Mouse (Mus musculus): ENCODE results near the gene Rapgef3.

Rapgef3 gene

DNA sequence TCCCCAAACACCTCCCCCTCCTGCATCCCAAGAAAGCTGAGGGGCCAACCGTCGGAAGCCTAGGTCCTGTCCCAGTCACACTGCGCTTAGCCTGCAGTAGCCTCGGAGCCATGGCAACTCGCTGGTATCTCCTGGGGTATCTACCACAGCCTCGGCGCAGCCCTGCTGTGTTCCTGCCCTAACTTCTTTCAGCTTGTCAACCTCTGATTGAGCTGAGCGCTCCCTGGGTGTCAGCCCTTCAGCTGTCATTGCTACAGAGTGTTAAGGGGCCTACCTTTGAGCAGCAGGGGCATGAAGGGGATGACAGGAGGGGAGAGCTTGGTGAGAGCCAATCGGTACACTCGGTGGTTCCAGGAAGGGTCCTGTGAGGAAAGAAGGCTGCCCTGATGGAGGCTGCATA is 19.5 kb downstream of the Rapgef3 start:
- DNase-seq (ENCODE audit: low read depth in 2 of 2, low spot score in 2 of 2): no peak

DNA sequence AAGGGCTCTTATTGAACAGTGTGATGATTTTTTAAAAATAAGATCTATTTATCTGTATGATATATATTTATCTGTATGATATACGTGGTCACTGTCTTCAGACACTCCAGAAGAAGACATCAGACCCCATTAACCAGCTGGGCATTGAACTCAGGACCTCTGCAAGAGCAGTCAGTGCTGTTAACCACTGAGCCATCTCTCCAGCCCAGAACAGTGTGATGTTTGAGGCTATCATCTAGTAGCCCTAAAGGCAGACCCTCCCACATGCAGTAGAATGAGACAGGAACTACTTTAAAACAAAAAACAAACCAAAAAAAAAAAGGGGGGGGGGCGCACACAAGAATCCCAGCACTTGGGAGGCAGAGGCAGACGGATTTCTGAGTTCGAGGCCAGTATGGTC is 20.3 kb downstream of the Rapgef3 start:
- DNase-seq (ENCODE audit: low read depth in 2 of 2, low spot score in 2 of 2): no peak

DNA sequence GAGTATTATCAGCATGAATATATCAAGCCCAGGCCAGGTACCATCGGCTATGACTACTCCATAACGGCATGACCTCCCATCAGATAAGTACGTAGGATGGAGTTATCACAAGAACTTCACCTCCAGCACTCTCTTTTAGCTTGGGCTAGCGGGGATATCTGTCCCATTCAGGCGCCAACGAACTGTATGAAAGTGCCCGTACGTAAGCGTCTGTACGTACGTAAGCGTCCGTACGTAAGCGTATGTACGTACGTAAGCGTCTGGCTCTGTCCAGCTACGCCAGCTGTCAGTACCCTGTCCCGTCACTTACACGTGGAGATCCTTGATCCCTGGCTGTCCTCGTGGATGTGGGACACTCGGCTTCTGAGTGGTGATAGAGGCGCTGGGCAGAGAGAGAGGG is 21.0 kb downstream of the Rapgef3 start:
- no peak for DNase-seq (ENCODE audit: low read depth in 2 of 2, low spot score in 2 of 2)

DNA sequence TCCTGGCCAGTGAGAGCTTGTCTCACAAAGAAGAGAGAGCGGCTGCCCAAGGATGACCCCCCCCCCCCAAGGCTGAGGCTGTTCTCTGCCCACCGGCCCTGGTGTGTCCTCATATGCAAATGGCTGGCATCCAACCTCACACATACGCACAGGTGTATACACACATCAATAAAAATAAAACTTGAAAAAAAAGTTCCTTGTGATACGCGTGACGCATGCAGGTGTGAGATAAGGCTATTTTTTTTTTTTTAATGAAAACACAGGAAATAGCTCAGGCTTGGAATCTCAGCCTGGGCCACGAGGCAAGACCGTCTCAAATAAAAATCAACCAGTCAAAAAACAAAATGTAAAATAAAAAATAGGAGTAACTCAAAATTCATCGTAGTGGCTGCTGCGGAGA is 21.5 kb downstream of the Rapgef3 start:
- no peak for DNase-seq (ENCODE audit: low read depth in 2 of 2, low spot score in 2 of 2)

DNA sequence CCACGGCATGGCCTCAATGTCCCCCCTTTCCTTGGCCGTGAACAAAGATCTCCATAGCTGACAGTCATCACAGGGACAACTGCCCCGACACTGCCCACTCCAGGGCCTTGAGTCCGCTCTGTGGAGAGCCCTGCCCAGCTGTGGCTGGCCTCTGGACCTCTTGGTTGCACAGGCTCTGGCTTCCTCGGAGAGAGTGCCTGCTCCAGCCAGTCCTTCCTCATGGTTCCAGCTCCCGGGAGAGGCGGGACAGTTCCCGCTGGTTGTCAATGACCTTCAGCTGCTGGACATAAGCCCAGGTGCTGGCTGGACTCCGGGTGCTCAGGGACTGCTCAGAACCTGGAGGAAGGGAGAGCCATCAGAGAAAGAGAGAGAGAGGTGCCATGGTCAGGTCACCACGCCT is 22.4 kb downstream of the Rapgef3 start:
- no peak for DNase-seq (ENCODE audit: low read depth in 2 of 2, low spot score in 2 of 2)

DNA sequence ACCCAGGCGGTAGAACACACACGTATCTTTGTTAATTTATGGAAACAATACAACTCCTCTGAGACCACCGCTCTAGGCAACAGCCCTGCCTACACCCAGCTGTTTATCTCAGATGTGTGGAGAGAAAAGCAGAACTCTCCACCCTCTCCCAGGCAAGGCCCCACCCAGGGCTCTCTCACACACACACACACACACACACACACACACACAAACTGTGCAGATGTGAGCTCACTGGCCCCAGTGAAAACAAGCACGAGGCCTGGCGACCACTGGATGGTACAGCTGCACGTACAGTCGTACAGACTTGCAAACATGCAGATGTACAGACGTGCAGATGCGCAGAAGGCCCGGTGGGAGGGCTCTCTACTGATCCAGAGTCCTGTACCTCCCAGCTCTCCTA is 22.8 kb downstream of the Rapgef3 start:
- DNase-seq (ENCODE audit: low read depth in 2 of 2, low spot score in 2 of 2): no peak

DNA sequence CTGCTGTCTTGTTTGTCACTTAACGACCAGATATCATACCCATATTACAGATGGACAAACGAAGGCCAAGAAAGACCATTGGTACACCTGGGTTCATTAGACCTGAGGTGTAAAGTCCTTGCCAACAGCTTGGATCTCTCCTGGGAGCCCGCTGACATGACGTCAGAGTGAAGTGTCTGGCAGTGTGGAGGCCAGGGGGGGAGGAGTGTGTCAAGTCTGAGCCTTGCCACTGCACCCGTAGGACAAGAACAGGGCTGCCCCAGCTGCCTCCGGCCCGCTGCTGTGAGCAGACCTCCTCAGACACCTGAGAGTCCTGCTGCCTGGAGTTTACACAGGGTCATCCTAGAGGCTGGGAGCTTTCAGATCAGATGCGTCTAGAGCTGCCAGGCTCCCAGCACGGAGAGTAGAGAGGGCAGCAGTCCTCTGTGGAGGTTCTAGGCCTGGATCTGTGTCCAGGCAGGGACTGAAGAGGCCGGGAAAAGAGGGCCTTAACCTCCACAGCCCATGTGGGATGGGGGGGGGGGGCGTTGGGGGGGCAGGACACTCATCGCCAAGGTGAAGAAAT is 23.7 kb downstream of the Rapgef3 start:
- no peak for DNase-seq (ENCODE audit: low read depth in 2 of 2, low spot score in 2 of 2)

DNA sequence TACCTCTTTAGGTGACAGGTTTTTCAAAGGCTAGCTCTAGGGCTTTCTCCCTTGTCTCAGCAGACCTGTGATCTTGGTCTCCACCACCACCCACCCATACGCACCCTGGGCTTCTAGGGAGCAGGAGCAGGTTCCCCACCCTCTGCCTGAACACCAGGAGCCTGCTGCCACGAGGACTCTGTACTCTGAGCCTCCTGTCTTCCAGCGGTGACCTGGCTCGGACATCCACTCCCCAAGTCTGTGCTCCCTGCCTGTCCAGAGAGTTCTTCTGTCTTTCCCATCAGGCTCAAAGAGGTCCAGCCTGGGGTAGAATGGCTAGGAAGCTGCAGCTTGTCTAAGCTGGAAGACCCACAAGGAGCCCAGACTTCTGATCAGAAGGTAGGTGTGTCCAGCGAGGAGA is 24.6 kb downstream of the Rapgef3 start:
- no peak for DNase-seq (ENCODE audit: low read depth in 2 of 2, low spot score in 2 of 2)

DNA sequence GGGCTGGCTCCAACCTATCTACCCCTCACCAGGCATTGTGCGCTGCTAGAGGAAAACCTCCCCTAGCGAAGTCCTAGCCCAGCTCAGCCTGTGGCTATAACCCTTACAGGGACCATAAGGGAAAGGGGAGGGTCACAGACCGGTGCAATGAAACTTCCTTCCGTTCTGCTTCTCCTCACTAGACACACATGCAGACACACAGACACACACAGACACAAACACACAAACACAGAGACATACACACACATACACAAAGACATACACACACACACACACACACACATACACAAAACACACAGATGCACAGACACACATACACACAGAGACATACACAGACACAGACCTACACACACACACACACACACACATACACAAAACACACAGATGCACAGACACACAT is 25.2 kb downstream of the Rapgef3 start:
- DNase-seq (ENCODE audit: low read depth in 2 of 2, low spot score in 2 of 2): no peak

DNA sequence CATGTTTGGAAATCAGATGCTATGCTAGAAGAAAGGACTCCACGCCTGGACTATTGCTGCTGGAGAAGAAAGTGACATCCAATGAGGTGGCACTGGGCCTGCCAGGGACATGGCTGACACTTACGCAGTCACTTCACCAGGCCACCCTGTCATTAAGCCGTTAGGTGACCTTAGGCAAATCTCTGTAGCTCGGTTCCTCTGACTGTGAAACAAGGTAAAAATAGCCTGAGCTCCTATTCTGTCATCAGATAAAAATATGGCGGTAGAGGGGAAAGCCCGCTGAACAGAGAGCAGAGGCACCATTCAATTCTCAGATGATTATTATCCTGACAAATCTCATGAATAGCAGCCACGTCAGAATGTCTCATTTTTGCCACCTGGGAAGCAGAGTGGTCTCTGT is 25.7 kb downstream of the Rapgef3 start:
- no peak for DNase-seq (ENCODE audit: low read depth in 2 of 2, low spot score in 2 of 2)

DNA sequence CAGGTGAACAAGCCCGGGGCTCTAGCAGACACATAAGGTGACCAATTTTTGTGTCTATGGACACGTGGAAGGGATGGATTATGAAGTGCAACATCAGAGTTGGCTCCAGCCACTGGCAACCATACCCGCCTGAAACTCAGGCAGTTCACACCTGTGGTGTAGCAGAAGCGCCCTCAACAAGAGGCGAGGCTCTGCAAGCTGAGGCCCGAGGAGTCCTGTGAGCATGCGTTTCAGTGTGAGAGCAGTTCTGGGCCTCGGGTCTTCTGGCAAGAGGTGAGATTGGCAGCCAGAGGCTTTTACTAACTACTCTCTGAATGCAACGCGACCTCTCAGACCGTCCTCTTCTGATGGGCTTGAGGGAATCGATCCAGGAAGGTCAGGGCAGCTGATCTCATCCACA is 26.1 kb downstream of the Rapgef3 start:
- no peak for DNase-seq (ENCODE audit: low read depth in 2 of 2, low spot score in 2 of 2)

DNA sequence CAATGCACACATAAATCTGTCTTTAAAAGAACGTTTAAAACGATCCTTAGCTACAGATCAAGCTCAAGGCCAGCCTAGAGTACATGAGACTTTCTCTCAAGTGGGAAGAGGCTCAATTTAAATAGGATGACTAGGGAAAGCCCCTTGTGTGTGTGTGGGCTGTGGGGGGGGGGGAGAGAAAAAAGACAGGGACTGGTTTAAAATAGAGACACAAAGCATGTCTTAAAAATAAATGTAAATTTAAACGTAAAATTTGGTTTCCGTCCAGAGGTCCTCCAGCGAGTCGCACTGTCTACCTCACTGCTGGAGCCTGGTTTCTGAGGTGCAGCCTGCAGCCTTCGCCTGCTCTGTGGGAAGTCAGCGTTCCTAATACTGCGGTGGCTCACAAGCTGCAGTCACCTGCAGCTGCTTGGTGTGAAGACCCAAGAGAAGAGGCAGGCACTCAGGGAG is 27.5 kb downstream of the Rapgef3 start:
- no peak for DNase-seq (ENCODE audit: low read depth in 2 of 2, low spot score in 2 of 2)

DNA sequence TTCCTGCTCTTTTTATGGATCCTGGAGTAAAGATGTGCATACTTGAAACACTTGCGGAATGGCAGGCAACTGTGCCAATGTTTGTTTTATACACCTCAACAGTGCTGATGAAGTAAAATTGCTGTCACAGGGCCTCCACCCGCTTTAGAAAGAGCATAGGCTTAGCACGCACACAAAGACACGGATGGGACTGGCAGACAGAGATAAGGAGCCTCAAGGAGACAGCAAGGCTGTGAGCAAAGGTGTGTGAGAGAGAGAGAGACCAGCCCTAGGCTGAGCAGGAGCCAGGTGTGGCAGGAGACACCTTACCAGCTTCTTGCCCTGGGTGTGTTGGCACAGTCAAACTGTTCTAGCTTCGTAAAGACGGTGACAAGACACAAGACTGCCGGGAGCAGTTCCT is 28.8 kb downstream of the Rapgef3 start:
- DNase-seq (ENCODE audit: low read depth in 2 of 2, low spot score in 2 of 2): no peak

DNA sequence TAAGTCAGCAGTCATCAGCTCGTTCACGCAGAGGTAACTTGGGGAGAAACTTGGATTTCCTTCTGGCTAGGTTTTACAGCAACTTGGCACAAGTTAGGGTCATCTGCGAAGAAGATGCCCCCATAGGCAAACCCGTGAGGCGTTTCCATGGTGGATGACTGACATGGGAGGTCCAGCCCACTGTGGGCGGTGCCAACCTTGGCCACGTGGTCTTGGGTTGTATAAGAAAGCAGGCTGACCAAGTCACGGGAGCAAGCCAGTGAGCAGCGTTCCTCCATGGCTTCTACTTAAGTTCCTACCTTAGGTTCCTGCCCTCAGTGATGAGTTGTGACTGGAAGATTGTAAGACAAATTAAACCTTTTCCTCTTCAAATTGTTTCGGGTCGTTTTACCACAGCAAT is 35.8 kb downstream of the Rapgef3 start:
- DNase-seq (ENCODE audit: low read depth in 2 of 2, low spot score in 2 of 2): no peak

DNA sequence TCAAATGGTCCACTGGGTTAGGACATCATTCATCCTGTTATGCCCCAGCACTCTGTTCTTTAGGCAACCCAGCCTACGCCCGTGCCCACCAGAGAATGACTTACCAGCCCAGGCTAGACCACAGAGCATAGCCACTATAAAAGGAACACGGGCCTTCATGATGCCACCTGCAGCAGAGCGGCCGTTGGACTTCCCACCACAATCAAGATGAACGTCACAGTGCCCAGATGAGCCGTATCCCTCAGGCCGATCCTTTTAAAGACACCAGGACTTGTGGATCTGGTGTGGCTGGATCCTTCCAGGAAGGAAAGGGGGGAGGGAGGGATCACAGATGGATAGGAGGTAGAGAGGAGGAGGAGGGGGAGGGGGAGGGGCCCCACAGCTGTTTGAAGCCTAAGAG is 36.7 kb downstream of the Rapgef3 start, which contains the start of gene Endou:
Gene Endou, minus strand, starts transcription at position 229 of the 400 bp plus-strand sequence.
- no peak for DNase-seq (ENCODE audit: low read depth in 2 of 2, low spot score in 2 of 2)

DNA sequence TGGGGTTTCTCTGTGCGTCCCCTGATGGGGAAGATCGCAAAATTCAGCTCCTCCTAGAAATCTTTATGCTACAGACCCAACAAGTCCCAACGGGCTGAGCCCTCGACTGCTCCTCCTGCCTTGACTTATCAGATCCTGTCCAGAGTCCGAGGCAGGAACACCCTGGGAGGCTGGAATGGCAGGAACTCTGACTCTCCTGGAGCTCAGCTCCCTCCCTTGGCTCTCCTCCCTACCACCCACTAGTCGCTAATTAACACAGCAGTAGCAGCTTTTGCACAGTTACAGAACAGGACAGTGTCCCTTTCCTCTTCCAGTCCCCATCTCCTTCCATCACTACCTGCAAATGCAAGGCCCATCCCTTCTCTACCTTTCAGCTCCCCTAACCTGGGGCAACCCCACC is 37.4 kb downstream of the Rapgef3 start:
- DNase-seq (ENCODE audit: low read depth in 2 of 2, low spot score in 2 of 2): no peak

DNA sequence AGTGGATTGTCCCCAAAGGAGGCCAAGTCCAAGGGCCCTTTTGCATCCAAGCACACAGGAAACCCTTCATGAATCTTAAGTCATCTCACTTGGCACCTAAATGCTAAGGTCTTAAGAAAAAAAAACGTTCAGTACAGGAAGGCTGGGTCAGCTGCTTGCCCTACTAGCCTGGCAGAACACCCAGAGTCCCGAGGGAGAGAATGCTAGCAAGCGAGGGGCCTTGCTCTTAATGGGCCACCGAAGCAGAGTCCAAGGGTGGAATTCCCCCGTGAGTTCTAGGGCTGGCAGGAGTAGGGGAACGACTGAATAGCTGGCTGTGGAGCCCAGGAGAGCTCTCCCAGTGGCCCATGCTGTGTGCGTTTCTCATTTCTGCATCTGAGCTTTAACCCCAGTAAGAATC is 39.0 kb downstream of the Rapgef3 start:
- no peak for DNase-seq (ENCODE audit: low read depth in 2 of 2, low spot score in 2 of 2)

DNA sequence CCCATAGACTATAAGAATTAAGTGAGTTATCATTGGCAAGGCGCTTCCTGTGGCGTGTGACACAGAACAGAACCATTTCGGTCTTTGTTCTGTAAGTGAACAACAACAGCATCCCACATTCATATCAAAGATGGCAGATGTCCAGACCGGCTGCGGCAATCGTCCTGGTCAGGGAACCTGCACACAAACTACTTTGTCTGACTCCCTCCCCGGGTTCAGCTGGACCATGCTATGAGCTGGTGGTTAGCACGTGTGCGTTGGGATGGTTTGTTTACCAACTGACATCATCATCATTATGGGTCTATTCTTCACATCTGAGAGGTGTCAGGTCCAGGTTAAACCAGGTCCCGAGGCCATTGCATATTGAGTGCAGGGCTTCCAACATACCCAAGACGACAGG is 39.4 kb downstream of the Rapgef3 start:
- DNase-seq (ENCODE audit: low read depth in 2 of 2, low spot score in 2 of 2): no peak

DNA sequence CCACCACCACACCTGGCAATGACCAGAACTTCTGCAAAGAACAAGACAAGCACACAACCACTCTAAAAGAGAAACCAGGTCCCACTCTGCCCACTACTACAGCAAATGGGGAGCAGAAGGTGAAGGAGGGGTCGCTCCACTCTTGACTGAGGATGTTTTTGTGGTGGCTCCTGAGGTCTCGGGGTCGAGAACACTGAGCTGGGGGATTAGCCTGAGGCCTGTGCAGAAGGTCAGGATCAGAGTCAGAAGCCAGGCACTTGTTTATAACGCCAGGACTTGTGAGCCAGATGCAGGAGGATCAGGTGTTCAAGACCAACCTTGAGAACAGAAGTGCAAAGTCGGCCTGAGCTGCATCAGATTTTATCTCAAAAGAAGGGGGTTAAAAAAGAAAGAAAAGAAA is 40.3 kb downstream of the Rapgef3 start:
- no peak for DNase-seq (ENCODE audit: low read depth in 2 of 2, low spot score in 2 of 2)

DNA sequence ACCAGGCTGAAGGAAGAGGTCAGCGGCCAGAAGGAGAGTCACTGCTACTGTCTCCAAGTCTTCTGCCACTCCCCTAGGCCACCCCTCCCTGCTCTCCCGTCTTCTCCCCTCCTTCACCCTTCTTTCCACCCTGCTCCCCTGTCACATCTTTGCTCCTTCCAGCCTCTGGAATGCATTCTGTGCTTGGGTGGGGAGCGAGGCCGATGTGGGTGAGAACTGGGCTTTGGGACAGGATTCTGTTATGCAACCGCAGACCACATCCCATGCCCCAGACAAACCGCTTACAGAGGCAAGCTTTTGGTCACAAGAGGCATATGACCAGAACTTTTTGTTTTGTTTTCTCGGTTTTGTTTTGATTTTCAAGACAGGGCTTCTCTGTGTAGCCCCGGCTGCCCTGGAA is 40.7 kb downstream of the Rapgef3 start:
- no peak for DNase-seq (ENCODE audit: low read depth in 2 of 2, low spot score in 2 of 2)

DNA sequence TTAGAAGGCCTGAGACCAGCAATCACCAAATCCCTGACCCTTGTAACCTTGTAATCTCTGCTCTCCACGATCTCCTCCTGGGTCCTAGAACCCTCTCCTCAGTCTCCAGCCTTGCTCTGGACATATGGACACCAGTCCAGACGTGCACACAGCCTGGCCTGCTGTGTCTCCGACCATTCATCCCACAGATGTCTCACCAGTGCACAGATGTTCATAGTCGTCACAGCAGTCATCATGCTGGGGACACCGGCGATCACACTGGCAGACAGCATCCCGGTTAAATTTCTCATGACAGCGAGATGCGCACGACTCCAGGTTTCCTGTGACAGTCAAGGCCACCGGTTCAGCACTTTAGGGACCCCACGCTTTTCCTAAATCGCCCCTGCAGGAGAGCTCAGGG is 41.5 kb downstream of the Rapgef3 start:
- no peak for DNase-seq (ENCODE audit: low read depth in 2 of 2, low spot score in 2 of 2)

DNA sequence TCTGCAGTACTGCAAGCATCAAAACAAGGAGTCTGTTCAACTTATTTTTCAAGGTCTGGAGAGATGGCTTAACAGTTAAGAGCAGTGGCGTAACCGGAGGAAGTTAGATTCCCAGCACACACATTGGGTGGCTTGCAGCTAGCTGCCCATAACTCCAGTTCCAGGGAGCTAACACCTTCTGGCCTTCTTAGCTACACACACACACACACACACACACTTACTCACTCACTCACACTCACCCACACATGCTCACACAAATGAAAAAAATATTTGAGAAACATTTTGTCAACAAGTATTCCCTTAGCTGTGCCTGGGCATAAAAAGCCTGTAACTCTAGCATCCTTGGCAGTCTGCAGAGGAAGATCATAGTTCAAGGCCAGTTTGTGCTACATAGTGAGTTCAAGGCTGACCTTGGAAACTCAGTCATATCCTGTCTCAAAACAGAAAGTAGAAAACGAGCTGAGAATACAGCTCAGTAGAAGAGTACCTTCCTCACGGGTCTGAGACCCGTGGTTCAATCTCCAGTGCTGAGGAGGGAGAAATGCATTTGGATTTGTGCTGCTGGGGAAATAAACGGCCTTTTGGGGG is 42.5 kb downstream of the Rapgef3 start:
- no peak for DNase-seq (ENCODE audit: low read depth in 2 of 2, low spot score in 2 of 2)

Data from CD8-positive naive resting alpha-beta T cell, adult 2 months (primary cell).